Mouse (Mus musculus): ENCODE data around the gene Stoml1.

GRCm38 (mm10) chr9:58274626-58275025, 21.7 kb downstream of the Stoml1 start:
- TF ChIP-seq CTCF (IDR thresholded peaks at IDR 0.05; ENCODE audit: control insufficient read depth, insufficient read depth, insufficient read length) (no peak), MAX (IDR thresholded peaks at IDR 0.05) (no peak), USF1 (IDR thresholded peaks at IDR 0.05; ENCODE audit: low read depth) (no peak), MYOD1 (IDR thresholded peaks at IDR 0.05; ENCODE audit: control insufficient read depth, insufficient read length, low read depth) (no peak), MYOG (IDR thresholded peaks at IDR 0.05; ENCODE audit: control insufficient read depth, extremely low read depth, insufficient read length) (no peak)

All from C2C12 (cell line).